Mouse (Mus musculus): ENCODE results near the gene Esp23. TPM values are rescaled to one million over a fixed set of nuclear protein-coding genes. Genes with fewer than 3 reads are reported as not detected.
"Not testable (repeated sequence)": the region's sequence is repeated elsewhere in the genome, so short reads cannot be mapped to it uniquely, and the experiment has no call there.

The Esp23 gene
- not detected in 2 replicates for polyA plus RNA-seq (2012; rRNA removed)
- polyA plus RNA-seq (2014; fragmentation: Nextera tagmentation; extraction: Ambion mirVana) = not detected in 2 replicates

- Histone ChIP-seq H3K27ac (no peak within 1 kb of the TSS), H3K36me3 (replicated peaks; ENCODE audit: control insufficient read depth, insufficient read depth, low read depth) (no peaks in the 10 kb centered on the region), H3K9ac (replicated peaks) (no peak within 1 kb of the TSS), H3K9me3 (ENCODE audit: control insufficient read depth, low read length) (no peaks in the 10 kb centered on the region), H3K4me3 (ENCODE audit: insufficient read depth in 1 of 2, low read depth in 2 of 2, low read length in 2 of 2) (no peak within 1 kb of the TSS), H3K4me2 (ENCODE audit: low read depth) (no peak within 1 kb of the TSS), H3K27me3 (ENCODE audit: control insufficient read depth, insufficient read depth, low read length) (no peaks in the 10 kb centered on the region), H3K4me1 (replicated peaks; ENCODE audit: control insufficient read depth in 2 of 2, insufficient read depth in 2 of 2, low read length in 1 of 2) (no peaks in the 10 kb centered on the region)
- ATAC-seq (ENCODE audit: insufficient read depth) (no peak), DNase-seq (ENCODE audit: low read depth in 3 of 3, low spot score in 3 of 3) (no peak)
- 18% methylated on average over 1 of the region's 1 CpGs for WGBS (ENCODE audit: insufficient replicate concordance)
- no peak for TF ChIP-seq CTCF (IDR thresholded peaks at IDR 0.05; ENCODE audit: low read depth)
- no peak for TF ChIP-seq EP300 (IDR thresholded peaks at IDR 0.05; ENCODE audit: low read depth)
Observed at GRCm38 (mm10) chr17:39076937-39077336, at the start of gene Esp23. Gene Esp23, minus strand, starts transcription at chr17:39077037.

- not testable (repeated sequence) for H3K36me3 ChIP-seq (replicated peaks; ENCODE audit: control insufficient read depth, insufficient read depth, low read depth); H3K4me1 ChIP-seq (replicated peaks; ENCODE audit: control insufficient read depth in 2 of 2, insufficient read depth in 2 of 2, low read length in 1 of 2); H3K9me3 ChIP-seq (ENCODE audit: control insufficient read depth, low read length); H3K4me2 ChIP-seq (ENCODE audit: low read depth); H3K9ac ChIP-seq (replicated peaks); H3K4me3 ChIP-seq (ENCODE audit: insufficient read depth in 1 of 2, low read depth in 2 of 2, low read length in 2 of 2); DNase-seq (ENCODE audit: low read depth in 3 of 3, low spot score in 3 of 3); ATAC-seq (ENCODE audit: insufficient read depth); H3K27ac ChIP-seq; H3K27me3 ChIP-seq (ENCODE audit: control insufficient read depth, insufficient read depth, low read length)
- 62% methylated on average over 11 of the region's 11 CpGs for WGBS (ENCODE audit: insufficient replicate concordance)
Observed at GRCm38 (mm10) chr17:39107126-39107525, 30.3 kb upstream of the Esp23 start.

DNA sequence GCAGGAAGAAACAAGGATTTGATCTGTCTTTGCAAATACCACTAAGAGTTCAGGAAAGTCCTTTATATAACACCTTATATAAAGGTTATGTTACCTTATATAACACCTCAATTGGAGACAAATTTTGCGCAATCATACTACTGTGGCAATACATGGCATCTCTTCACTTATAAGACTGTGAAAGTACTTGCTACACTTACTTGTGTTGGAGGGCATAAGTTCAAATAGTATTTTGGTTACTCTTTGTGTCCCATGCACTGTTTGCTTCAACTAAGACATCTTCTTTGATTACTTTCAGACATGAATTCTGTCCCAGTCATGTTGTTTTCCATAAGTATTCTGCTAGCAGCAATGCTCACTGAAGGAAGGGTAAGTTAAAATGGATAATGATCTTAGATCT lies 18.2 kb upstream of the Esp23 start, which contains the start of gene Esp22:
Gene Esp22, plus strand, starts transcription at position 301 of the 400 bp plus-strand sequence.
- WGBS (ENCODE audit: insufficient replicate concordance) = 68% methylated on average over 1 of the region's 1 CpGs
- Histone ChIP-seq H3K9ac (replicated peaks) (no peak within 1 kb of the TSS), H3K4me2 (ENCODE audit: low read depth) (no peak within 1 kb of the TSS), H3K9me3 (ENCODE audit: control insufficient read depth, low read length) (no peaks in the 10 kb centered on the region), H3K27ac (no peak within 1 kb of the TSS), H3K4me1 (replicated peaks; ENCODE audit: control insufficient read depth in 2 of 2, insufficient read depth in 2 of 2, low read length in 1 of 2) (no peaks in the 10 kb centered on the region), H3K36me3 (replicated peaks; ENCODE audit: control insufficient read depth, insufficient read depth, low read depth) (no peaks in the 10 kb centered on the region), H3K27me3 (ENCODE audit: control insufficient read depth, insufficient read depth, low read length) (no peaks in the 10 kb centered on the region), H3K4me3 (ENCODE audit: insufficient read depth in 1 of 2, low read depth in 2 of 2, low read length in 2 of 2) (no peak within 1 kb of the TSS)
- DNase-seq (ENCODE audit: low read depth in 3 of 3, low spot score in 3 of 3) (no peak), ATAC-seq (ENCODE audit: insufficient read depth) (no peak)
- TF ChIP-seq EP300 (IDR thresholded peaks at IDR 0.05; ENCODE audit: low read depth) (no peak), CTCF (IDR thresholded peaks at IDR 0.05; ENCODE audit: low read depth) (no peak)

GRCm38 (mm10) chr17:39063641-39064040 lies 13.2 kb downstream of the Esp23 start:
- no peak for ATAC-seq (ENCODE audit: insufficient read depth)

GRCm38 (mm10) chr17:39043241-39043640 lies 33.6 kb downstream of the Esp23 start, which contains the start of gene Gm21903:
Gene Gm21903, minus strand, starts transcription at chr17:39043341.
- Histone ChIP-seq H3K4me3 (ENCODE audit: insufficient read depth in 1 of 2, low read depth in 2 of 2, low read length in 2 of 2) (no peak within 1 kb of the TSS), H3K36me3 (replicated peaks; ENCODE audit: control insufficient read depth, insufficient read depth, low read depth) (no peaks in the 10 kb centered on the region), H3K27ac (no peak within 1 kb of the TSS), H3K9me3 (ENCODE audit: control insufficient read depth, low read length) (no peaks in the 10 kb centered on the region), H3K4me2 (ENCODE audit: low read depth) (no peak within 1 kb of the TSS), H3K4me1 (replicated peaks; ENCODE audit: control insufficient read depth in 2 of 2, insufficient read depth in 2 of 2, low read length in 1 of 2) (no peaks in the 10 kb centered on the region), H3K27me3 (ENCODE audit: control insufficient read depth, insufficient read depth, low read length) (no peaks in the 10 kb centered on the region), H3K9ac (replicated peaks) (no peak within 1 kb of the TSS)
- TF ChIP-seq CTCF (IDR thresholded peaks at IDR 0.05; ENCODE audit: low read depth) (no peak), EP300 (IDR thresholded peaks at IDR 0.05; ENCODE audit: low read depth) (no peak)
- DNase-seq (ENCODE audit: low read depth in 3 of 3, low spot score in 3 of 3) (no peak), ATAC-seq (ENCODE audit: insufficient read depth) (no peak)

More at GRCm38 (mm10) chr17:39063641-39064040, 13.2 kb downstream of the Esp23 start:
- no peaks in the 10 kb centered on the region for H3K36me3 ChIP-seq (replicated peaks; ENCODE audit: control insufficient read depth, insufficient read depth, low read depth)
- no peaks in the 10 kb centered on the region for H3K9me3 ChIP-seq (ENCODE audit: control insufficient read depth, low read length)
- no peak overlapping the region for H3K4me3 ChIP-seq (ENCODE audit: insufficient read depth in 1 of 2, low read depth in 2 of 2, low read length in 2 of 2)
- TF ChIP-seq CTCF (IDR thresholded peaks at IDR 0.05; ENCODE audit: low read depth) (no peak), EP300 (IDR thresholded peaks at IDR 0.05; ENCODE audit: low read depth) (no peak)
- H3K4me1 ChIP-seq (replicated peaks; ENCODE audit: control insufficient read depth in 2 of 2, insufficient read depth in 2 of 2, low read length in 1 of 2) = no peaks in the 10 kb centered on the region
- H3K27me3 ChIP-seq (ENCODE audit: control insufficient read depth, insufficient read depth, low read length) = no peaks in the 10 kb centered on the region
- no peak overlapping the region for H3K27ac ChIP-seq
- H3K9ac ChIP-seq (replicated peaks) = no peak overlapping the region
- H3K4me2 ChIP-seq (ENCODE audit: low read depth) = no peak overlapping the region
- DNase-seq (ENCODE audit: low read depth in 3 of 3, low spot score in 3 of 3) = no peak

DNA sequence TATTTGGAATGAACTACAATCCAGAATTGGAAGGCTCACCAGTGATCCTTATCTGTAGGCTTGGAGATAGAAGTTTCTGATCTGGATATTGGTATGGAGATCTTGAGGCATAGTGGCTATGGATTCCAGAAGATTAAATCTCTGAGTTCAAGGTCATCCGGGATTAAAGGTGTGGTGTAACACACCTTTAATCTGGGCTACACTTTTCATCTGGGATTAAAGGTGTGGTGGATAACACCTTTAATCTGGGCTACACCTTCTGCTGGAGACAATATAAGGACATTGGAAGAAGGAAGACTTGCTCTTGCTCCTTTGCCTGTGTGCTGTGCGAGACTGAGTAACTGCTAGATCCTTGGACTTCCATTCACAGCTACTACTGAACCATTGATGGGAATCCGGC lies 40.4 kb downstream of the Esp23 start, which contains the start of gene Esp24:
Gene Esp24, plus strand, starts transcription at position 301 of the 400 bp plus-strand sequence.
- H3K27me3 ChIP-seq (ENCODE audit: control insufficient read depth, insufficient read depth, low read length); ATAC-seq (ENCODE audit: insufficient read depth); H3K4me1 ChIP-seq (replicated peaks; ENCODE audit: control insufficient read depth in 2 of 2, insufficient read depth in 2 of 2, low read length in 1 of 2); H3K36me3 ChIP-seq (replicated peaks; ENCODE audit: control insufficient read depth, insufficient read depth, low read depth); H3K9ac ChIP-seq (replicated peaks); H3K4me2 ChIP-seq (ENCODE audit: low read depth); DNase-seq (ENCODE audit: low read depth in 3 of 3, low spot score in 3 of 3); H3K4me3 ChIP-seq (ENCODE audit: insufficient read depth in 1 of 2, low read depth in 2 of 2, low read length in 2 of 2); H3K9me3 ChIP-seq (ENCODE audit: control insufficient read depth, low read length); H3K27ac ChIP-seq: not testable (repeated sequence)
- 57% methylated on average over 3 of the region's 3 CpGs for WGBS (ENCODE audit: insufficient replicate concordance)

Other genes with a start within 250 kb of the Esp23 start
- gene Esp24, start 40.3 kb downstream of the Esp23 start, polyA plus RNA-seq (2012; rRNA removed) = not detected in 2 replicates
- gene Esp24, start 40.3 kb downstream of the Esp23 start, polyA plus RNA-seq (2014; fragmentation: Nextera tagmentation; extraction: Ambion mirVana) = not detected in 2 replicates
- gene Gm21903, start 33.7 kb downstream of the Esp23 start, polyA plus RNA-seq (2012; rRNA removed) = not detected in 2 replicates
- gene Gm21903, start 33.7 kb downstream of the Esp23 start, polyA plus RNA-seq (2014; fragmentation: Nextera tagmentation; extraction: Ambion mirVana) = not detected in 2 replicates
- not detected in 2 replicates for gene Esp22, start 18.3 kb upstream of the Esp23 start, polyA plus RNA-seq (2012; rRNA removed)
- not detected in 2 replicates for gene Esp22, start 18.3 kb upstream of the Esp23 start, polyA plus RNA-seq (2014; fragmentation: Nextera tagmentation; extraction: Ambion mirVana)